Mouse (Mus musculus): ENCODE measurements around the gene Phkg1. TPM values are rescaled to one million over a fixed set of nuclear protein-coding genes. Genes with fewer than 3 reads are reported as not detected.
A peak's percentile ranks its signal among the peaks of the same experiment; 100 is the strongest.

Gene Phkg1
- total RNA-seq, 1 experiment from 2014 or later, result 0.93 TPM

GRCm38 (mm10) chr5:129855163-129855562 is 43.2 kb downstream of the Phkg1 start:
- no peak for ATAC-seq (ENCODE audit: extremely low read depth, insufficient number of reproducible peaks, low FRiP score, poor library complexity, severe bottlenecking)

GRCm38 (mm10) chr5:129847558-129847820 is 50.9 kb downstream of the Phkg1 start:
- ATAC-seq (ENCODE audit: extremely low read depth, insufficient number of reproducible peaks, low FRiP score, poor library complexity, severe bottlenecking), result no peak

GRCm38 (mm10) chr5:129846752-129847557 is 51.4 kb downstream of the Phkg1 start, which contains the start of gene Sumf2:
TSS of gene Sumf2 (plus strand) at chr5:129846986.
- ATAC-seq (ENCODE audit: extremely low read depth, insufficient number of reproducible peaks, low FRiP score, poor library complexity, severe bottlenecking), result peak; percentile 96

GRCm38 (mm10) chr5:129844848-129845247 is 53.5 kb downstream of the Phkg1 start:
- ATAC-seq (ENCODE audit: extremely low read depth, insufficient number of reproducible peaks, low FRiP score, poor library complexity, severe bottlenecking), result no peak

Other genes with a start within 250 kb of the Phkg1 start
- 0.70 and 0.74 TPM in 2 replicates for gene Zfp11, start 228.4 kb downstream of the Phkg1 start, total RNA-seq (2017)
- not detected in 2 replicates for gene Sept14, start 190.0 kb downstream of the Phkg1 start, total RNA-seq (2017)
- gene Mrps17, start 183.1 kb downstream of the Phkg1 start, total RNA-seq (2017), result 36.1 and 42.6 TPM in 2 replicates
- 27.0 and 29.1 TPM in 2 replicates for gene Nipsnap2, start 173.5 kb downstream of the Phkg1 start, total RNA-seq (2017)
- gene Psph, start 111.1 kb downstream of the Phkg1 start, total RNA-seq (2017), result 8.3 and 11.2 TPM in 2 replicates
- 6.4 and 8.6 TPM in 2 replicates for gene Sumf2, start 51.6 kb downstream of the Phkg1 start, total RNA-seq (2017)
- gene Chchd2, start 11.1 kb downstream of the Phkg1 start, total RNA-seq (2017), result 116 and 119 TPM in 2 replicates
- 1.4 and 1.7 TPM in 2 replicates for gene Zbed5, start 2.8 kb downstream of the Phkg1 start, total RNA-seq (2017)
- gene Nupr1l, start 10.0 kb upstream of the Phkg1 start, total RNA-seq (2017), result 10.5 and 13.3 TPM in 2 replicates
- gene Vkorc1l1, start 43.4 kb upstream of the Phkg1 start, total RNA-seq (2017), result 11.9 and 14.3 TPM in 2 replicates
- 32.0 and 33.5 TPM in 2 replicates for gene Gusb, start 104.5 kb upstream of the Phkg1 start, total RNA-seq (2017)
- 7.6 and 7.7 TPM in 2 replicates for gene Asl, start 130.7 kb upstream of the Phkg1 start, total RNA-seq (2017)
- gene Crcp, start 130.7 kb upstream of the Phkg1 start, total RNA-seq (2017), result 24.9 and 40.4 TPM in 2 replicates
- gene Tpst1, start 174.8 kb upstream of the Phkg1 start, total RNA-seq (2017), result 19.8 and 23.3 TPM in 2 replicates
- gene Kctd7, start 246.3 kb upstream of the Phkg1 start, total RNA-seq (2017), result 3.0 and 5.3 TPM in 2 replicates

Data from neutrophil, adult 5-6 weeks (primary cell).